Mouse (Mus musculus) lung, embryonic 14.5 days (tissue): ENCODE results near the gene Coq8b. TPM values are rescaled to one million over a fixed set of nuclear protein-coding genes. Genes with fewer than 3 reads are reported as not detected.
A peak's percentile ranks its signal among the peaks of the same experiment; 100 is the strongest.
"Not testable (repeated sequence)": the region's sequence is repeated elsewhere in the genome, so short reads cannot be mapped to it uniquely, and the experiment has no call there.

Experiments
- ATAC-seq: fragments of 200-750 bp; cut with Nextera tagmentation; 2 replicates; pipeline ENCODE4 v1.8.0; 2017; ENCODE audit warnings: mild to moderate bottlenecking, moderate TSS enrichment, moderate library complexity; ENCODE audit not compliant: insufficient read depth
- DNase-seq: peaks from one replicate; pipeline ENCODE4 v3.0.0-alpha.2; 2015
- H3K27ac ChIP-seq: fragments of 300-500 bp; sonication (generic); 2 replicates; pipeline ENCODE4 v1.5.1; 2014; ENCODE audit warnings: low read depth, mild to moderate bottlenecking, moderate library complexity
- H3K27me3 ChIP-seq: fragments of 300-500 bp; sonication (generic); 2 replicates; pipeline ENCODE4 v1.6.1; 2014; ENCODE audit warnings: low read length, control low read depth; ENCODE audit not compliant: insufficient read depth
- H3K36me3 ChIP-seq: fragments of 300-500 bp; sonication (generic); 2 replicates; pipeline ENCODE4 v1.6.1; 2014; ENCODE audit warnings: control low read depth; ENCODE audit not compliant: insufficient read depth
- H3K4me1 ChIP-seq: fragments of 300-500 bp; sonication (generic); 2 replicates; pipeline ENCODE4 v1.6.1; 2014; ENCODE audit warnings: antibody characterized with exemption, control low read depth; ENCODE audit not compliant: insufficient read depth
- H3K4me2 ChIP-seq: fragments of 300-500 bp; sonication (generic); 2 replicates; pipeline ENCODE4 v1.6.1; 2014; ENCODE audit warnings: mild to moderate bottlenecking
- H3K4me3 ChIP-seq: fragments of 300-500 bp; sonication (generic); 2 replicates; pipeline ENCODE4 v1.5.1; 2014; ENCODE audit warnings: low read depth, low read length
- H3K9ac ChIP-seq: fragments of 300-500 bp; sonication (generic); 2 replicates; pipeline ENCODE4 v1.6.1; 2014
- H3K9me3 ChIP-seq: fragments of 300-500 bp; sonication (generic); 2 replicates; pipeline ENCODE4 v1.6.1; 2016; ENCODE audit warnings: low read depth, low read length, control low read depth
- CTCF ChIP-seq: IDR thresholded peaks from 2 replicates; pipeline ENCODE4 v1.5.1; 2016; ENCODE audit warnings: antibody characterized with exemption, low read depth
- WGBS: fragments of 180-500 bp; shearing (Covaris S2); extraction: QIAGEN DNeasy Blood & Tissue Kit; methylation state at CpG from one replicate; pipeline ENCODE4 v1.1.7; 2014; 5-methylcytosine and 5-hydroxymethylcytosine counted together
- polyA plus RNA-seq: library from polyadenylated mRNA; unstranded; fragments of >200 nt; fragmentation: Nextera tagmentation; extraction: Ambion mirVana; gene quantifications from 2 replicates; pipeline ENCODE4 v1.2.1, GENCODE M21; 2014

Coq8b gene
- polyA plus RNA-seq, 1 experiment from 2014 or later = 13.7 TPM

GRCm38 (mm10) chr7:27243211-27243610 is 10.4 kb downstream of the Coq8b start:
- ATAC-seq = no peak

GRCm38 (mm10) chr7:27244088-27244487 is 11.3 kb downstream of the Coq8b start:
- peak; percentile 48 for TF ChIP-seq CTCF
- peaks cover 35% of the 10 kb centered on the region for H3K36me3 ChIP-seq
- H3K9me3 ChIP-seq, H3K4me1 ChIP-seq, H3K27me3 ChIP-seq, ATAC-seq, H3K27ac ChIP-seq, H3K4me2 ChIP-seq, H3K4me3 ChIP-seq, H3K9ac ChIP-seq: not testable (repeated sequence)
- WGBS = 84% methylated on average over 2 of the region's 2 CpGs
- peak; percentile 24 for DNase-seq

More at GRCm38 (mm10) chr7:27243211-27243610, 10.4 kb downstream of the Coq8b start:
- Histone ChIP-seq H3K4me2 (no peak overlapping the region), H3K27me3 (no peaks in the 10 kb centered on the region), H3K36me3 (peaks cover 35% of the 10 kb centered on the region), H3K9ac (no peak overlapping the region), H3K4me1 (no peaks in the 10 kb centered on the region), H3K9me3 (no peaks in the 10 kb centered on the region), H3K4me3 (no peak overlapping the region), H3K27ac (no peak overlapping the region)
- 51% methylated on average over 8 of the region's 8 CpGs for WGBS
- no peak for TF ChIP-seq CTCF
- DNase-seq = no peak

GRCm38 (mm10) chr7:27249146-27249545 is 16.3 kb downstream of the Coq8b start:
- WGBS = 92% methylated on average over 2 of the region's 2 CpGs
- Histone ChIP-seq H3K4me3 (no peak overlapping the region), H3K4me1 (no peaks in the 10 kb centered on the region), H3K4me2 (no peak overlapping the region), H3K9ac (no peak overlapping the region), H3K36me3 (0 out of 2 replicates have a peak, but pooled peaks cover 24% of the 10 kb centered on the region), H3K27ac (no peak overlapping the region), H3K9me3 (no peaks in the 10 kb centered on the region), H3K27me3 (no peaks in the 10 kb centered on the region)
- DNase-seq (peak; percentile 72), ATAC-seq (no peak)
- TF ChIP-seq CTCF = peak; percentile 61

- no peak overlapping the region for H3K9ac ChIP-seq
- no peak for DNase-seq
- no peaks in the 10 kb centered on the region for H3K9me3 ChIP-seq
- no peak overlapping the region for H3K4me2 ChIP-seq
- no peak overlapping the region for H3K4me3 ChIP-seq
- no peak for TF ChIP-seq CTCF
- H3K36me3 ChIP-seq = 0 out of 2 replicates have a peak, but pooled peaks cover 26% of the 10 kb centered on the region
- no peak for ATAC-seq
- no peak overlapping the region for H3K27ac ChIP-seq
- no peaks in the 10 kb centered on the region for H3K27me3 ChIP-seq
- 74% methylated on average over 5 of the region's 5 CpGs for WGBS
- no peaks in the 10 kb centered on the region for H3K4me1 ChIP-seq
Observed at GRCm38 (mm10) chr7:27249928-27250327, 17.1 kb downstream of the Coq8b start.

GRCm38 (mm10) chr7:27251946-27252345 is 19.1 kb downstream of the Coq8b start:
- H3K27ac ChIP-seq = no peak overlapping the region
- DNase-seq (no peak), ATAC-seq (no peak)
- peaks cover 8% of the 10 kb centered on the region; the same call in 1 of the 2 replicates for H3K36me3 ChIP-seq
- no peaks in the 10 kb centered on the region for H3K9me3 ChIP-seq
- 76% methylated on average over 6 of the region's 6 CpGs for WGBS
- no peak overlapping the region for H3K9ac ChIP-seq
- no peaks in the 10 kb centered on the region for H3K27me3 ChIP-seq
- H3K4me3 ChIP-seq = no peak overlapping the region
- no peak overlapping the region for H3K4me2 ChIP-seq
- 0 out of 2 replicates have a peak, but pooled peaks cover under 1% of the 10 kb centered on the region for H3K4me1 ChIP-seq
- TF ChIP-seq CTCF = no peak

- 59% methylated on average over 3 of the region's 3 CpGs for WGBS
- DNase-seq = peak; percentile 47
- H3K27me3 ChIP-seq = no peaks in the 10 kb centered on the region
Observed at GRCm38 (mm10) chr7:27255721-27256120, 22.9 kb downstream of the Coq8b start.

GRCm38 (mm10) chr7:27257046-27257851 is 24.4 kb downstream of the Coq8b start:
- Histone ChIP-seq H3K4me1 (peaks cover 18% of the 10 kb centered on the region; the same call in 1 of the 2 replicates), H3K27me3 (no peaks in the 10 kb centered on the region), H3K27ac (peak overlapping the region; percentile 69), H3K4me2 (peak overlapping the region; percentile 65), H3K36me3 (peaks cover 11% of the 10 kb centered on the region; the same call in 1 of the 2 replicates), H3K9ac (peak overlapping the region; percentile 5; the same call in 1 of the 2 replicates), H3K4me3 (peak overlapping the region; percentile 81), H3K9me3 (no peaks in the 10 kb centered on the region)
- no peak for TF ChIP-seq CTCF
- DNase-seq = peak; percentile 64
- 25% methylated on average over 27 of the region's 27 CpGs for WGBS
- ATAC-seq = no peak

More at GRCm38 (mm10) chr7:27255721-27256120, 22.9 kb downstream of the Coq8b start:
- Histone ChIP-seq H3K9me3 (no peaks in the 10 kb centered on the region), H3K36me3 (peaks cover 6% of the 10 kb centered on the region; the same call in 1 of the 2 replicates), H3K9ac (no peak overlapping the region), H3K4me3 (no peak overlapping the region), H3K4me1 (peaks cover 18% of the 10 kb centered on the region; the same call in 1 of the 2 replicates), H3K27ac (no peak overlapping the region), H3K4me2 (no peak overlapping the region)
- ATAC-seq = no peak
- TF ChIP-seq CTCF = peak; percentile 52
